Mouse (Mus musculus) gastrocnemius, adult 8-10 months (tissue): ENCODE measurements around the gene Lkaaear1. TPM values are rescaled to one million over a fixed set of nuclear protein-coding genes. Genes with fewer than 3 reads are reported as not detected.

Experiments
- DNase-seq, 2 experiments: peaks; one replicate each; pipeline ENCODE4 v3.0.0; 2022; ENCODE audit warnings: low spot score in 2 of 2
- total RNA-seq, 4 experiments: library from RNA; stranded (reverse); gene quantifications; 2 replicates each; pipeline ENCODE4 v1.2.4; 2022

The Lkaaear1 gene
- not detected for total RNA-seq

DNA sequence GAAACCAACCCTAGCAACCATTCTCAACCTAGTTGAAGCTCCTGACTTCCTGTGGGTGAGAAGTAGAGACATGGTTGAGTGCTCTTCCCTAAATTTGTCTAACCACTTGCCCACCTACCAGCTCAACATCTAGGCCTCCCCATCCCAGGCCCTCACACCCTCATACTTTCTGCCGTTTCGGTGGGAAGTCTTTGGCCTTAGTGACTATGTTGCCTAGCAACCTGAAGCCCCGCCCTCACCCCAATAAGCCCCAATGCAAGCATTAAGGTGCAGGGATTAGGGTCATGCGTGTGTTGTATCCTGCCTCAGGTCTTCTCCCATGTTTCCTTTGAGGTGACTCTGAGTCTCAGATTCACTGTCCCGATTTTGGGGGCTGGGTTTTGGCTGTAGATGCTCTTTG is at the start of gene Lkaaear1:
Gene Lkaaear1, minus strand, starts transcription at position 202 of the 400 bp plus-strand sequence.
- no peak for DNase-seq

DNA sequence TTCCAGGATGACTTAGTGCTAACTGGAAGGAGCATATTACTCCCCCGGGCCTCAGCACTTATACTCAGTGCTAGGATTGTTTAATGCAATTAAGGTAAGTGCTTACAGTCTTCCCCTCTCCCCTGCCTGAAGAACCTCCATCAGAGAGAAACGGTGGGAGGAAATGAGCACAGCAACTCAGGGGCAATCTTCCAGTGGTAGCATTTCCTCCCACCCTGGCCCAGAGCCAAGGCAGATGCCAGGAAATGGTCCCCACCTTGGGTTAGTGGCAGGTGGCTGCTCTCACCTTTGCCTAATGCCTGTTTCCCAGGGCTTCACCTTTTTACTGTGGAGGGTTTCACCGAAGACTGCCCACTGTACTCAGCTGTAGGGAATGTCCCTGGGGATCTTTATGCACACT is 31.8 kb upstream of the Lkaaear1 start:
- DNase-seq, result no peak

DNA sequence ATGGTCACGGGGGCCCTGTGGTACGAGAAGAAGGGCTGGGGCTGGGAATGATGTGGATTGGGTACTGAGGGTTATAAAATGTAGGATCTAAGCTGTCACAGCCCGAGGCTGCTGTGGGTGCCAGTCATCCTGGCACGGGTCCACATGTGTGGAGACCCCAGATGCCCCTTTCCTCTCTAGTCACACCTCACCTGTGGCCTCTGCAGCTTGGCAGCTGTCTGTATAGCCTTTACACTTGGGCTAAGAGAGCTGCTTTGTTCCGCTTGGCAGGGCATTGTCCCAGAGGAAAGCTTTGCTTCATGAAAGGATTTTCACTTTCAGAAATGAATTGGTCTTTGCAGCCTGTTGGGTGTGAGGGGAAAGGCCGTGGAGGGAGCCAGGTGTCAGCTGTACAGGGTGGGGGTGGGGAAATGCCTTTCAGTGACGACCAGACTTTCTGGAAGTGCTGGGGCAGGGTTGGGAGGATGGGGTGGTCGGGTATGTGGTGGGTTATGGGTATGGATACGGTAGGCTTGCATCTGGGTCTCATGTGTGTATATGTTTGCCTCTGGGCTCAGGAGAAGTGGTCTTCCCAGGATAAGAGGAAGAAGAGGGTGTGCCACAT is 29.5 kb upstream of the Lkaaear1 start:
- no peak for DNase-seq

DNA sequence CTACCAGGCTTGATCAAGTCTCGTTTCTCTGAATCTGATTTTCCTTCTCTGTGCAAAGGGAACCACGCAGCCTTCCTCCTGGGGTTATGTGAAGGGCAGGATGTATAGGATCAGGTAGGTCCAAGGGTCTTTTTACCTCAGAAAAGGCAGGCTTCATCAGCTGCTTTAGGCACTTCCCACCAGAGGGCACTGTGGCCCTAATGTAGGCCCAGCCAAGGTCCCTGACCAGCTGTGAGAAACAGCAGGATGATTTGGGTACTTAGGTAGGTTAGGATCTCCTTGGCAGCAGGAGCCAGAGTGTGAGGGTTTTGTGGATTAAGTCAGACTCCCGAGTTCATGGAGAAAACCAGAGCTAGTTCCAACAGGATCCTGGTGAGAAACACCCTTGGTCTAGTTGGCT is 24.0 kb upstream of the Lkaaear1 start:
- DNase-seq, result no peak

DNA sequence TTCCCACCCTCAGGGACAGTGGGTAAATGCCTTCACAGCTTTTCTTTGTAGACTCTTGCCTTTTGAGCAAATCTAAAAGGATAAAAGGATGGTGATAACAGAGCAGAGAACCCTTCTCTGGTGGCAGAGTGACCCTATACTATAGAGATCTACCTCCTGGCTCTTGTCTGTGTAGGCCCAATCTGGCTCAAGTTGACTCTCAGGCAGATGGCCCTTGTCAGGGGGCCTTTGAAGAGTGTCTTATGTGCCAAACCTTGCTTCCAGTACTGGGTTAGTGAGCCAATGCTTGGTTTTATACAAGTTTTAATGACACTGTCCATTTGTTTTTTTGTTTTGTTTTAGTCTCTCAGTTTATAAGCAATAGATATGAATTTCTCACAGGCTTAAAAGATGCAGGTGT is 23.0 kb upstream of the Lkaaear1 start:
- DNase-seq, result no peak

DNA sequence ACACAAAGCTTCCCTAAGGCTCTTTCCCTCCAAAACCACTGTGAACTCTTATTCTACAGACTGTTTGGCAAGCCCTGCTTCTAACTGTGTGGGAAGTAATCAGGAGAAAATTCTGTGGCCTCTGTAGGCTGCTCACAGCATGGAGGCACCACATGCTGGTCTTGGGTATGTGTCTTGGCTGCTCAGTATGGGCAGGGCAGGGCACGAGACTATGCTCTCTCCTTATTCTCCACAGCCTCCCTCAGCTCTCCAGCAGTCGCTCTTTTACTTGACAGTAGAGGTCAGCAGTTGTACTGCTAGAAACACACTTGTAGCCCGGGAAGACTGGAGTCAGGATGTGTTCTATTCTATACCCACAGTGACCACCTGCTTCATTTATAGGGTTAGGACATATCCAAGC is 21.8 kb upstream of the Lkaaear1 start:
- no peak for DNase-seq

DNA sequence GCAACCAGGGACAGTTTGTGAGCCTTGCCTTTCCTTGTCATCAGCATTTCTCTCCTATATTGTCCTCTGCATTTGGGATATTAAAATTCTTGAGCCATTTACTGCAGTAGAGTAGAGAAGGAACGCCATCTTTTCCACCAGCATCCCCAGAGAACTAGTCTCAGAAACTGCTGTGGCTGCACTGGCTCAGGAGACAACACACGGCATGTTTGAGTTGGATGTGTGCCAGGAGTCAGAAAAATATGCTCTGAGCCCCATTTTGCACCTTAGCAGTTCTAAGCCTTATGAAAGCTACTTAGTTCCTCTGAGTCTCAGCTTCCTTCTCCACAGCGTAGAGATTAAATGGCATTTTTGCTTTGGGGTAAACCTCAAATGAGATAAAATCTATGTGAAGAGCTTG is 18.7 kb upstream of the Lkaaear1 start:
- DNase-seq, result no peak

DNA sequence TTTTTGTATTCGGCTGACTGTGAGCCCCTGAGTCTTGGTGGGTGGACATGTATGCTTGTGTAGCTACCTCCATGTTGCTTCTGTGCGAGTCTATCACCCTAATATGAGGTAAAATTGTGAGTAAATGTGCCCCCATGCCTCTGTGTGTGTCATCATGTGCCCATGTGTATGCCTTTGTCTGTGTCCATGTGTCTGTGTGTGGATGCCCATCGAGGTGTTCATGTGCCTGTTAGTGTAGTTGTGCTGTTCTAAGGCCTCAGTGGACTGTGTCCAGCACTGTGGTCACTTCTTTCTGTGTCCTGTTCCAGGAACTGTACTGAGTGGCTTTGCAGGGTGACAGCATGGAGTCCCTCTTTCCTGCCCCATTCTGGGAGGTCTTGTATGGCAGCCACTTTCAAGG is 17.1 kb upstream of the Lkaaear1 start:
- no peak for DNase-seq

DNA sequence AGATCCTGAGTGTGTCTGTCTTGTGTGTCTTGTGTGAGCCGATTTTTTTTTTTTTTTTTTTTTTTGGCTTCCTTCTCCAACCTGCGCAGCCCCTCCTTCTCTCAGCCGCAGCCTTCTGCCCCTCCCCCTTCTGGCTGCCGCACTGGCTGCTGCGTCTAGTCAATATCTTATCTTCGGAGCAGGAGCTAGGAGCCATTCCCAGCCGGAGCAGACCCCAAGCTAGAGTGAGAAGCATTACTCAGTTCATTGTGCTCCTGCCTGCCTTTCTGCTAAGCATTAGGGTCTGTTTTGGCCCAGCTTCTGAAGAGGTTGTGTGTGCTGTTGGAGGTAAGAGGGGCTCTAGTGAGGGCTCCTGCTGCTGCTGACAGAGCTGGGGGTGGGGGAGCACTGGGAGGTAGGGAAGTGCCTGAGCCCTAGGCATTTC is 16.7 kb upstream of the Lkaaear1 start, which contains the start of gene Oprl1:
Gene Oprl1, plus strand, starts transcription at position 114 of the 424 bp plus-strand sequence.
- no peak for DNase-seq

DNA sequence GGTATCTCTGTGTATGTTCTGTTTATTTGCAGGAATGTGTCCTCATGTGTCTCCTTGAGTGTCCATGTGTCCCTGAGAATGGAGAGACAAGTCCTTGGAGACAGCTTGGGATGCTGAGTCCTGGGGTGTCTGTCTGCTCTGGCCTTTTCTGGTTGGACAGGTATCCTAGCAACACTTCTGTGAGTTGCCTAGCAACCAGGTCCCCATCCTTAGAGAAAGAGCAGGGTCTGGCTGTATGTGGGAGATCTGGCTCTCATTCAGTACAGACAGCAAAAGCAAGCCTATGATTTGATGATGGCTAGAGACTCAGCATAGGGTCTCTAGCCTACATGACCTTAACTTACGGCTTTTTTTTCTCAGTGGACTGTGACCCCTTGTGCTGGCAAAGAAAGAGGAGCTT is 15.5 kb upstream of the Lkaaear1 start:
- DNase-seq, result no peak

DNA sequence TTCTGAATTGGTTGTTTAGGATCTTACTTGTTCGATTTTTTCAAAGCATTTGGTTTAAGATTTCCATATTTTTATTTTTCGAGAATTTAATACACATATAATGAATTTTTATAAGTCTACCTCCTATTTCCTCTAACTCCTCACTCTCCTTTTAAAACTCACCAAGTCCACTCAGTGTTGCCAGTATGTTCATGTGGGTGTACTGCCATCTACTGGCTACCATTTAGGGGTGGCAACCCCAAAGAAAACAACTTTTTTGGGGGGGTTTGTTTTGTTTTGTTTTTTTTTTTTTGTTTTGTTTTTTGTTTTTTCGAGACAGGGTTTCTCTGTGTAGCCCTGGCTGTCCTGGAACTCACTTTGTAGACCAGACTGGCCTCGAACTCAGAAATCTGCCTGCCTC is 8.4 kb upstream of the Lkaaear1 start:
- DNase-seq, result no peak

DNA sequence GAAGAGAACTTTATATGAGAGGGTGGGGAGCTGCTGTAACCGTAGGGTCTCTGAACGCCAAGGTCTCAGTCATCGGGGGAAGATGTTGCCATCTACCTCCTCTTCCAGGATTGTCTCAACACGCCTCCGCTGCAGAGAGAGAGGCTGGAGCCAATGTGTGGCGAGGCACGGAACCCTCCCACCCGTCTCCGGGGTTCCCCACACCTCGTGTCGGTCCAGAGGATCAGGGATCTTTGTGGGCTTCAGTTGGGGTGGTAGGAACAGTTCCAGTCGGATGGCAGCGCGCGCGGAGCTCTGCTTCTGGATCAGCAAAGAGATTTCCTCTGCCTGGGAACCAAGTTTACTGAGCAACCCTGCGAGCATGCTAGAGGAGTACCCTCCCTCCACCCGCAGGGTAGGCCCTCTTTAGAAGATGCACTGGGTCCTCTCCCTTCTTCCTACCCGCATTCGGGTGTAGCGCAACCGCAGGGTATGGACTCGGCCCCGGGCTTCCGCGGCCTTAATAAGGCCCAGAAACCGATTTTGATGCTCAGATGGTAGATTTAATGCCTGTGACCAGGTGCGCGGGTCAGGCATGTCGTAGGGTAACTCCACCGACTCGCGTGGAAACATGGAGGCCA is 1.3 kb downstream of the Lkaaear1 start:
- DNase-seq, result no peak

DNA sequence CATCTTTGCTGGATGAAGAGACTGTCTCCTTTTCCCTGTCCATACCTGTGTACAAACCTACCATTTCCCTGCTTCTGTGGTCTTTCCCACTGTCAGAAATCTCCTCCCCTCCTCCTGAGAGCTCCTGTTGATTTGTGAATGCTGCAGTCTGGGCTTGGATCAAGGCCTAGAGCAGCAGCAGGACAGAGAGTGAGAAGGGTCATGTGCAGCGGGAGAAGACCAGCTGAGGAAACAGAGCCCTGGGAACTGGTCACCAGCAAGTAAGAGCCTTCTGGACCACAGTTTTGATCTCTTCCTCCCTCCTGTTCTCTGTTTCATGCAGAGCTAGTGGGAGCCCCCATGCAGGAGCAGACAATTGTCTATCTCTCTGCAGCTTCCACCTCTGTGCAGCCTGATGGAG is 2.5 kb downstream of the Lkaaear1 start:
- DNase-seq, result no peak

DNA sequence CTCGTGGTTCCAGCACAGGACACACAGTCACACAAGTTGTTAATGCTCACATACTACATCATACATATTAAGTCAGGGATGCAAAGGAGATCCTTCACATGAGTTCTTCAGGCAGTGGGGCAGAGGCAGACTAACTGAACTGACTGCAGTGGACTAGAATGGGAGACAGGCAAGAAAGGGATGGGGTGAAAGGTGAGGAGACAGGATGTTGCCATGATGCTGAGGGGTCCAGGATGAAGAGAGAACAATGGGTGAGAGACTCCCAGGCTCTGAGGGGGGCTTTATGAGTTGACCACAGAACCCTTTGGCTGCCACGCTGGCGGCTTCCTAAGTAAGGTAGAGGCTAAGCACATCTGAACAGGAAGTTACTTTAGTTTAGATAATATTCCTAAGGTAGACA is 3.7 kb downstream of the Lkaaear1 start:
- no peak for DNase-seq

DNA sequence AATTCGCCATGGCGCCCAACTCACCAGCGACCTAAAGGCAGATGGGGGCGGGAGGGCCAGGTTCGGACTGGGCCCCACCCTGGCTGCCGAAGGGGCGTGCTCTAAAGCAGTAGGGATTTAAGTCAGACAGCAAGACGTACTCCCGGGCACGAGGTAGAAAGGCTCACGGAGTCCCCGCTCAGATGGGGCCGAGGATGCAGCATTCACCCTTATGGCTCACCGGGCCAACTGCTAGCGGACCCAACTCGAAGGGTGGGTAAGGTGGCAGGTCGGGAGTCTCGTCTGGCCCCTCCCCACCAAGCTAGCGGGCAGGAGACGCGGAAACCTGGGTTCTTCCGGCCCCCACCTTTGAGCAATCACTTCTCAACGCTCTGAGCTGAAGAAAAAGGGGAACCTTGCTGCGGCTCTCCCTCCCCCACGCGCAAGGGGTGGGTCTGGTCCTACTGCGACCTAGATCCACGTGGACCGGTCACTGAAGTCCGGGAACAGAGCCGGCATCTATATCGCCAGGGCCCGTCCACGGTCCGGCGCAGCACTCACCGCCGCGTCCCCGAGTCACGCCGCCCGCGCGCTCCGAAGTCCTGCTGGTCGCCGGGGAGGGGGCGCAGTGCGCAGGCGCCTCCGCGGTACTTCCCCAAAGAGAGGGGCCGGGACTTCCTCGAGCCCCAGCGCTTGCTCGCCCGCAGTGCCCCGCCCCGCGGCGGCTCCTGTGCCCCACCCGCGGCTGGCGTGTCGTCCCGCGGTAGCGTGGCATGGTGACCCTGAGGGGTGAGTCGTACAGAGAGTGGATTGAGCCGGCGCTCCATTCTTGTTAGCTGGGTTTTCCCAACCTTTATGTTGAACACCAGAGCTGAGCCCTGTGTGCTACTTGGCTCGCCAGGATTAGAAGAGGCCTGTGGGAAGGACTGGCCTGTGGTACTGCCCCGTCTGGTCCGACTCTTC is 4.6 kb downstream of the Lkaaear1 start, which contains the start of gene Rgs19:
Gene Rgs19, minus strand, starts transcription at position 639 of the 942 bp plus-strand sequence.
- DNase-seq, result peak; percentile 58 to 71

DNA sequence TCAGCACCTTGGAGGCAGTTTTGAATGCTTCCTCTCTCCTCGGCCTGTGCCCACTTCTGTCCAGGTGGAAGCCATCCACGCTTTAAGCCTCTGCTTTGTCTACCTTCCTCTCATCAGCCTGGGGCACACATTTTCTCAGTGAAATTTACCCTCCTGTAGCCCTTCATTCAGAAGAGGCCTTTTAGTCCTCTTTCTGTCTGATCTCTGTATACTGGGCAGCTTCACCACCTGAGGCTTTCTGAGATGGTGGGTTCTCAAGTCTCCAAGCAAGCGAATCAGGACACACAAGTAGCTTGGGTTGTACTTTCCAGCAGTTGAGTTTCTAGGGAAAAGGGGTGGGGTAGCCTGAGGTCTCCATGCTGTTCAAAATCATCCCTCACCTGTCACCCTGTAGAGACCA is 5.9 kb downstream of the Lkaaear1 start:
- no peak for DNase-seq

DNA sequence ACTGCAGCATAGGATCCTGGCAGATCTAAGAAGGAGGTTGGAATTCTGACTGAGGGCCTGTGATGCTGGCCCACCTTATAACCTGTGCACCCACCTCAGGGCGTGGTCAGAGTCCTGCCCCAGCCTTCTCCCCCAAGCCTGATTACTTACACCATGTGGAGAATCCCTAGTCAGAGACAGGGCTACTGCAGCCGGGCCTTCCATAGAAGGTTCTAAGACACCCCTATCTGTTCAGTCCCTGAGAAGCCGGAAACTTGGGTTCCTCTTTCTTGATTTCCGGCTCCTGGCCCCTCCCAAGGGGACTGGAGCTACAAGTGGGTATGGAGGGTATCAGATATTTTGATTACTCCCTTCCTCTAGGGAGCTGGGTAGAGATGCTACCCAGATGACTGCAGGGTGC is 6.7 kb downstream of the Lkaaear1 start:
- no peak for DNase-seq

DNA sequence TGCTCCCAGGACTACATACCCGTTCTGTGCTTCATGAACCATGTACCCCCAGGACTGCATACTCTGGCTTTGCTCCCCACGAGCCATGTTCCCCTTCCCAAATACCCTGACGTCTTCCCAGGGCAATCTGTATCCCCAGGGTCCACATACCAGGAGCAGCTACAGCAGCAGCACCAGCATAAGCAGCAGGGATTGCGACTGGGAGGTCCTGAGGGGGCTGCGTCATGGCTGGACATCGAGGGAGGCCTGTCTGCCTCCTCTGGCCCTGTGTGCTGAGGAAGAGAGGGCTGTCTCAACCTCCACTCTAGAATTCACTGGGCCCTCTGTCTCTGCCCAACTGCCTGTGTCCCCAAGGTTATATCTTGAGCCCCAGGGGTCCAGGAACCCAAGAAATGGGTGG is 7.2 kb downstream of the Lkaaear1 start:
- no peak for DNase-seq

DNA sequence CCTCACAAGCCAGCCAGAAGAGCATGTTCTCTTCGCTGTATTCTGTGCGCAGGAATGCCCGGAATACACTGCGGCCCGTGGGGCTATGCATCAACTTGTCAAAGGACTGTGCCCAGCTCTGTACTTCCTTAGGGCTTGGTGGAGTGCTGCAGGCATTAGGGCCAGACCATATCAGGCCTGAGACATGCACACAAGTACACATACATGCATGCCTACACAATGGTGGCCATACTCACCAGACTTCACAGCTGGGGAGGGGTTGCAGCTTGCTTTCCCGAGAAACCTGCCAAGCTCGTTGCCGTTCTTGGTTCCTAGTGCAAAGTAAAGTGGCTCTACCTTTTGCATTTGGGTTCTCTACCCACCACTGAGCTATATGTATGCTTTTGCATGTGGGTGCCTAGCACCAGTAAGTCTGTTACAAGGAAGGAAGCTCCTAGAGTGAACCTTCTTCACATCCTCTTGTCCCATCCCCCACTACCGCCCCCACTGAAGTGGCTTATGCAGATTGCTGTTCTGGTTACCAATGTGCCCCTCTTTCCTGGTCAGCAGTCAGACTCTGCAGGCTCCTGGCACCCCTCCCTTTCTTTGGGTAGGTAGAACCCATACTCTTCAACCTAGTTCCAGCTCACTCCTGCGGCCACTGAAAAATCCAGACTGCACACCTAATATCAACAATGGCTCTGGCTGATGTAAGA is 8.6 kb downstream of the Lkaaear1 start:
- no peak for DNase-seq

DNA sequence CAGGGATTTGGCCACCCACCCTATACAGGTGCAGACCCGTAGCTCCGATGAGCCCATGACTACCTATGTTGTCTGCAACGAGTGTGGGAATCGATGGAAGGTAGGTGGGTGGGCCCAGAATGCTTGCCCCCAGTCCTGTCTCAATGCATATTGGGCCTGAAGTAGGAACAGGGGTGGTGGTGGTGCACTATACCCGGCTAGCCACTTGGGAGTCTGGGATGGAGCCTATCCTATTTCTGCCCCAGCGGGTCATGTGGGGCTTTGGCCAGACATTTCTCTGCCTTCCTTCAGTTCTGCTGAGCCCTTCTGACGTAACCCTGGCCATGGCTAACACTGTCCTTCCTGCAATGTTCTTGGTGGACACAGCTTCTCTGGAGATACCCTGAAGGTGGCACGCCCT is 10.7 kb downstream of the Lkaaear1 start:
- no peak for DNase-seq

DNA sequence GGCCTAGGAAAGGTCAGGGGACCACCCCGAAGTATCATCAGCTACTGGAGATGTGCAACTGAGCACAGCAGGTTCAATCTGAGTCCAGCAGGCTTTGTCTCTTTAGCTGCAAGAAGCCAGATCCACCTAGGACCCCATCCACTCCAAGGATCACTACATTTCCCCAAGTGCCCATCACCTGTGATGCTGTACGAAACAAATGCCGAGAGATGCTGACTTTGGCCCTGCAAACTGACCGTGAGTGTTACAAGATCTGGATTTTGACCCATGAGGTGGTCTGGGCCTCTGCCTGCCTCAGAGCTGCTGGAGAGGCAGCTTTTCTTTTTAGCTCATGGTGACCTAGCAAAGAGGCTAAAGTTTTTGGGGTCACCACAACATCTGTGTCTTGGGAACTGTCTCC is 12.6 kb downstream of the Lkaaear1 start:
- DNase-seq, result no peak

DNA sequence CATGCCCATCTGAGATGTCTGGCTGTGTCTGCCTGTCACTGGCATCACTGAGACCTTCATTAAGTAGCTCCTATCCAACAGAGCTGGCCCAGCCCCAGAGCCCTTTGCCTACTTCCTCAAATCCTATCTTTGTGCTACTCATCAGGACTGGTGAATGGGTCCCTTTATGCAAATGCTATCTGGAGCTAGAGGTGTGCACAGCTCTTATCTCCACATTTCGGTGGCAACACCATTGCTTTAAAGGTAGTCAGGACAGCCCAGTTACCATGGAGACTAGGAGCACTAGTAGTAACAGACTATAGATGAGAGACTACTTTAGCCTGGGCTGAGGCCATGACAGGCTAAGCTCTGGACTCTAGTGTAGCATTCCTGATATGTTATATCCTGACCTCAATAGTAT is 13.5 kb downstream of the Lkaaear1 start:
- DNase-seq, result no peak
